Mouse (Mus musculus) myocyte (in vitro differentiated cells): ENCODE results near the gene Zfp106. TPM values are rescaled to one million over a fixed set of nuclear protein-coding genes. Genes with fewer than 3 reads are reported as not detected.

Experiments
- H3K27me3 ChIP-seq: one replicate; pipeline ENCODE4 v1.6.1; 2011; ENCODE audit not compliant: control insufficient read depth, insufficient read depth, insufficient read length
- H3K36me3 ChIP-seq: one replicate; pipeline ENCODE4 v1.6.1; 2011; ENCODE audit not compliant: control insufficient read depth, insufficient read depth
- H3K4me2 ChIP-seq: one replicate; pipeline ENCODE4 v1.6.1; 2011; ENCODE audit warnings: low read depth, control low read depth
- H3K4me3 ChIP-seq: one replicate; pipeline ENCODE4 v1.5.1; 2011; ENCODE audit warnings: mild to moderate bottlenecking, control low read depth, moderate library complexity
- H3K79me2 ChIP-seq: one replicate; pipeline ENCODE4 v1.6.1; 2011; ENCODE audit not compliant: control insufficient read depth, insufficient read depth
- H3ac ChIP-seq: one replicate; pipeline ENCODE4 v1.6.1; 2011; ENCODE audit not compliant: control insufficient read depth, insufficient read length
- CEBPB ChIP-seq: IDR thresholded peaks from 2 replicates; pipeline ENCODE4 v1.6.1; 2011; ENCODE audit warnings: mild to moderate bottlenecking, moderate library complexity; ENCODE audit not compliant: poor library complexity, insufficient read depth, severe bottlenecking
- E2F4 ChIP-seq: IDR thresholded peaks from one replicate; pipeline ENCODE4 v1.6.1; 2011; ENCODE audit warnings: mild to moderate bottlenecking, control low read depth, moderate library complexity; ENCODE audit not compliant: insufficient read depth
- MAX ChIP-seq: IDR thresholded peaks from one replicate; pipeline ENCODE4 v1.6.1; 2011; ENCODE audit warnings: low read depth, mild to moderate bottlenecking, control low read depth
- MYOD1 ChIP-seq, 3 experiments: IDR thresholded peaks; one replicate each; pipeline ENCODE4 v1.6.1; 2011; ENCODE audit warnings: control low read depth in 2 of 3, low read depth in 2 of 3, mild to moderate bottlenecking in 2 of 3, moderate library complexity in 1 of 3; ENCODE audit not compliant: insufficient read length in 2 of 3, control insufficient read depth in 1 of 3
- MYOG ChIP-seq, 3 experiments: IDR thresholded peaks; one replicate each; pipeline ENCODE4 v1.6.1; 2011; ENCODE audit warnings: control low read depth in 2 of 3, low read depth in 2 of 3, mild to moderate bottlenecking in 2 of 3; ENCODE audit not compliant: insufficient read length in 2 of 3, control insufficient read depth in 1 of 3, insufficient read depth in 1 of 3
- POLR2A ChIP-seq: IDR thresholded peaks from one replicate; pipeline ENCODE4 v1.6.1; 2011; ENCODE audit warnings: low read depth, mild to moderate bottlenecking, control low read depth, moderate library complexity; ENCODE audit not compliant: insufficient read length
- POLR2AphosphoS2 ChIP-seq: IDR thresholded peaks from one replicate; pipeline ENCODE4 v1.6.1; 2011; ENCODE audit warnings: low read depth, control low read depth; ENCODE audit not compliant: insufficient read length
- REST ChIP-seq: IDR thresholded peaks from one replicate; pipeline ENCODE4 v1.6.1; 2011; ENCODE audit warnings: mild to moderate bottlenecking, control low read depth, moderate library complexity; ENCODE audit not compliant: insufficient read depth, insufficient read length
- SRF ChIP-seq: IDR thresholded peaks from one replicate; pipeline ENCODE4 v1.6.1; 2011; ENCODE audit warnings: low read depth; ENCODE audit not compliant: control insufficient read depth, insufficient read length
- TCF12 ChIP-seq: IDR thresholded peaks from one replicate; pipeline ENCODE4 v1.6.1; 2011; ENCODE audit warnings: mild to moderate bottlenecking, control low read depth; ENCODE audit not compliant: poor library complexity, insufficient read depth, severe bottlenecking
- TCF3 ChIP-seq: IDR thresholded peaks from one replicate; pipeline ENCODE4 v1.6.1; 2011; ENCODE audit warnings: low read depth, control low read depth; ENCODE audit not compliant: insufficient read length
- USF1 ChIP-seq: IDR thresholded peaks from one replicate; pipeline ENCODE4 v1.6.1; 2011; ENCODE audit warnings: low read depth, mild to moderate bottlenecking, control low read depth, moderate library complexity
- polyA plus RNA-seq: library from polyadenylated mRNA; unstranded; fragments of >200 nt; fragmentation: generic; extraction: Trizol; gene quantifications from one replicate; pipeline ENCODE4 v1.2.1, GENCODE M21; 2012; ENCODE audit warnings: missing spikeins

The Zfp106 gene
- polyA plus RNA-seq, 1 experiment = 94.6 TPM

GRCm38 (mm10) chr2:120460216-120460615, 103.4 kb downstream of the Zfp106 start:
- TF ChIP-seq E2F4 (no peak), POLR2AphosphoS2 (no peak), MAX (no peak), MYOG (IDR thresholded peaks at IDR 0.05; ENCODE audit: control insufficient read depth in 1 of 3, insufficient read depth in 1 of 3, insufficient read length in 2 of 3, low read depth in 2 of 3) (no peak), USF1 (no peak), CEBPB (no peak), TCF3 (no peak), REST (no peak), MYOD1 (IDR thresholded peaks at IDR 0.05; ENCODE audit: control insufficient read depth in 1 of 3, insufficient read length in 2 of 3, low read depth in 2 of 3) (no peak), SRF (no peak), POLR2A (no peak), TCF12 (no peak)
- Histone ChIP-seq H3K27me3 (no peaks in the 10 kb centered on the region), H3ac (no peak overlapping the region), H3K79me2 (no peaks in the 10 kb centered on the region), H3K4me3 (no peak overlapping the region), H3K4me2 (no peak overlapping the region), H3K36me3 (no peaks in the 10 kb centered on the region)

Other genes with a start within 250 kb of the Zfp106 start
- 0.05 TPM for gene Pla2g4f, start 249.7 kb downstream of the Zfp106 start, polyA plus RNA-seq
- 34.0 TPM for gene Vps39, start 210.7 kb downstream of the Zfp106 start, polyA plus RNA-seq
- 3.8 TPM for gene Ganc, start 159.9 kb downstream of the Zfp106 start, polyA plus RNA-seq
- gene Tmem87a, start 159.7 kb downstream of the Zfp106 start, polyA plus RNA-seq = 12.4 TPM
- gene Capn3, start 107.8 kb downstream of the Zfp106 start, polyA plus RNA-seq = 15.9 TPM
- gene Snap23, start 3.8 kb upstream of the Zfp106 start, polyA plus RNA-seq = 15.3 TPM
- gene Haus2, start 45.5 kb upstream of the Zfp106 start, polyA plus RNA-seq = 4.4 TPM
- gene Lrrc57, start 45.7 kb upstream of the Zfp106 start, polyA plus RNA-seq = 12.5 TPM
- gene Stard9, start 65.3 kb upstream of the Zfp106 start, polyA plus RNA-seq = 5.1 TPM